Mouse (Mus musculus) left cerebral cortex, postnatal 4 days (tissue): ENCODE measurements at regions not wholly inside any gene's neighbourhood (a gene's known extent, or its start where the extent isn't known, plus 50 kb on each side); places are given as distances from the start of the nearest gene placed in this dataset.
A peak's percentile ranks its signal among the peaks of the same experiment; 100 is the strongest.
"Not testable (repeated sequence)": the region's sequence is repeated elsewhere in the genome, so short reads cannot be mapped to it uniquely, and the experiment has no call there.

ENCODE experiments used
- DNase-seq: peaks from one replicate; pipeline ENCODE4 v3.0.0-alpha.2; 2022
- intact Hi-C: fragments of 180-260 bp; cut with DNase I; formaldehyde crosslinking; loops from one replicate; pipeline ENCODE4 v1.15.1; 2025

- intact Hi-C loops, DNase-seq: not testable (repeated sequence)
Measured at GRCm38 (mm10) chr9:114149041-114149440, 92.1 kb downstream of the Susd5 start.

GRCm38 (mm10) chr9:114189371-114189770 lies 132.4 kb downstream of the Susd5 start:
- DNase-seq, intact Hi-C loops: not testable (repeated sequence)

GRCm38 (mm10) chr9:114201036-114201435 lies 128.9 kb upstream of the Bcl2a1c start:
- intact Hi-C loops: no loop called here
- peak; percentile 2 for DNase-seq

- intact Hi-C loops, DNase-seq: not testable (repeated sequence)
Measured at GRCm38 (mm10) chr9:114240528-114240927, 89.4 kb upstream of the Bcl2a1c start.

GRCm38 (mm10) chr9:114279678-114280077 lies 50.3 kb upstream of the Bcl2a1c start:
- DNase-seq, intact Hi-C loops: not testable (repeated sequence)
